Mouse (Mus musculus): ENCODE measurements around the gene Gm9958.

Gene Gm9958

GRCm38 (mm10) chr5:90414142-90414924 is 47.3 kb downstream of the Gm9958 start:
- no peak for DNase-seq (ENCODE audit: low spot score)

- DNase-seq (ENCODE audit: low spot score), result no peak
Observed at GRCm38 (mm10) chr5:90414925-90415295, 47.9 kb downstream of the Gm9958 start.
